Mouse (Mus musculus) retina, postnatal 7 days (tissue): ENCODE results near the gene Cfl1.

Source experiments
- DNase-seq: peaks from one replicate; pipeline ENCODE4 v3.0.0-alpha.2; 2012; ENCODE audit warnings: low read depth, low spot score

Cfl1 gene

DNA sequence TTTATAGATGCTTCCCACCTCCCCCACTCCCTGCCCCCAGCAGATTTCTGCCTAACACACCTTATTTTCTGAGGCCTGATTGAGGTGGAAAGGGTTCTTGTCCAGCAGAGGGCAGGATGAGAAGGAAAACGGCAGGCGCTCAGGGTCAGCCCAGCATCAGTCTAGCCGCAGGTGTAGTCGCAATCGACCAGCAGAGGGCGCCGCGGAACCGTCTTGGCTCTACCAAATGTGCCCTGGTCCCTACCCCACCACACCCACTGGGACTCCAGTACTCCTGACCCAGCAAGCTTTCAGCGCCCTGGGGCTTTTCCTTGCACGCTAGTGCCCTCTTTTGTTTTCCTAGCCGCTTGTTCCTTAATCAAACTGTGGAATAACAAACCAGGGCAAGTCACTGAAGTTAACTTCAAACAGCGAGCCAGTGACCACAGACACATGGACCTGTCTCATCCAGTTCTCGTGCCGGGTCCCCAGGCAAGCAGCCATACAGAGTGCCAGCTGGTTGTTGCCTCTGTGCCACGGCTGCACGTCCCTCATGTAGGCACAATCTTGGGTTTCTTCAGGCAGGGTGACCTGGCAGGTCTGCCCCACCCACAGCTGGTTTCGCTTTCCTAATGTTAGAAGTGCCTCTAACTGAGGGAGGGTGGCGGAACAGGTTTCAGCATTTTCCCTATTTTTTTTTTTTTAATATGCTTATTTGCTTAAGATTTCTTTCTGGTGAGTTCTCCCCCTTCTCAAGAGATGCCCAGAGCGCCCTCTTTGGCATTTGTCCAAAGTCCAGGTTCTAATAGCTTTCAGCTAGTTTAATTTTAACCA lies 39.3 kb downstream of the Cfl1 start:
- peak; percentile 84 for DNase-seq

DNA sequence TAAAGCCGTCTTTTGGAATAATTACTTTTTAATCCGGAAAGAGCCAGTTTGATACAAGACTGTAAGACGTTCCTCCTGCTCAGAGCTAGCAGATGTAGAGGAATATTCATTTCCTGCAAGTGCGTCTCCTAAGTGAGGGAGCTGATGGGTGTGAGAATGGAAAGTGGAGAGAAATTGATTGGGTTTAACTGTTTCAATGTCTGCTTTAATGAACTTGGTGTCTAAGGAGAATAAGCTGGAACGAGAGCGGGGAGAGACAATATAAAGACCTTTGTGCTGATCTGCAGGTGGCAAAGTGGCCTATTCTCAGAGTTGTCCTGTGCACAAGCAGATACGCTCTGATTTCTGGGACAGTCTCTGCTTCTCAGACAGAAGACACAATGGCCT lies 39.9 kb downstream of the Cfl1 start:
- DNase-seq = no peak

DNA sequence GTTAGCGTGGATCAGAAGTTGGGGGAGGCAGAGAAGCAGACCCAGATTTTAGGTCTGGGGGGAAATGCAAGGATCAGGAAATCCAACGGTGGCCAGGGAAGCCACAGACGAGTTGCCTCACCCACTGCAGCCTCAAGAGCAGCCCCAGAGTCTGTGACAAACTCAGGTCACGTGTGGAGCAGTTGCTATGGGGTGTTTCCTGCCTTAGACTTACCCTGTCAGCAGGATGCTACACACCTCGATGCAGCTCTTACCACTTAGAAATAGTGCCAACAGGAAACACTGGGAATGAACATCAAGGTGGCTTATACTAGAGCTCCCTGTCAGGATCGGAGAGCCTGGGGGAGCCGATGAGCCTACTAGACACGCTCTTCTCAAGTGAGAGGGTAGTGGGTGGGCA lies 42.3 kb downstream of the Cfl1 start:
- DNase-seq = no peak

DNA sequence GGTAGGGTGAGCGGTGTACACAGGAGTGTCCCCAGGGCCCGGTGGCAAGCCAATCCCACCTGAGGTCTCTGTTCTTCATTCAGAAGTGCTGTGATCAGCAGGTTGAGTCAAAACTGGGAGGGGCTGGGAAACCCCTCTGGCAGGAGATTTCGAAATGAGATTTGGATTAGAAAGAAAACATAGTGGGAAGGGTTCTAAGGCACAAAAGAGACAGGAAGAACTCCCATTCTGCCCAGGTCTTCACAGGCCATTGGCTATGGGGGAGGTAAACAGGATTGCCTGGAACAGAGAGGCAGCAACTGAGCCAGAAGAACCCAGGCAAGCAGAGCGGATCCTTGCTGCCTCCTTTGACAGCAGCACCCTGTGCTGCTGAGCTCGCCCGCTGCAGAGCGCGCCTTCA lies 48.5 kb downstream of the Cfl1 start:
- DNase-seq = no peak

DNA sequence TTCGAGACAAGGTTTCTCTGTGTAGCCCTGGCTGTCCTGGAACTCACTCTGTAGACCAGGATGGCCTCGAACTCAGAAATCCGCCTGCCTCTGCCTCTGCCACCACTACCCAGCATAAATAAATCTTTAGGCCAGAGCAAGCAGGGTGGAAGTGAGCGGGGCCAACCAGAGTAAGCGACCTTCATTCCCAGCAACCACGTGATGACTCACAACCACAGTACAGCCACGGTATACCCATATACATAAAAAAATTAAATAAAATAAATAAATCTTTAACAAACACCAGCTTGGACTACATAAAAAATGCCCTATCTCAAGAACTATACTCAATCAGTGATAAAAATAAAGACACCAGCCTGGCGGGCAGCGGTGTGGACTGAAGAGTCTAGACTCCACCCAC lies 53.1 kb downstream of the Cfl1 start:
- DNase-seq = no peak

DNA sequence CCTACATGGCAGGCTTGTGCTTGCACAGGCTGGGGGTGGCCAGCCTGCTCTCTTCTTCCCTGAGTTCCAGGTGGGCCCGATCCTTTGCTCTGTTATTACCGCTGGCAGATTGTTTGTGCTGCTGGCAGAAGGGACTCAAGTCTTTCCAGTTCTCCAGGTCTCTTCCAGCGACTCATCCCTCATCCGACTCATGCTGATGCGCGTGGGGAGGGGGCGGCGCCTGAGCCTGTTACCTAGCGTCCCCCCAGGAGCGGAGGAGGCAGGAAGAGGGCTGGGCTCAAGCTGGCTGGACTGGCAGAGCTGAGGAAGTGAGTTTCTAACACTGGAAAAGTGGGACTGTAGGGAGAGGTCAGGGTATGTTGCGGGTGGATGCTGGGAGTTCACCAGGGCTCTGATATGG lies 53.8 kb downstream of the Cfl1 start:
- DNase-seq = no peak
